Mouse (Mus musculus): ENCODE measurements at regions not wholly inside any gene's neighbourhood (a gene's known extent, or its start where the extent isn't known, plus 50 kb on each side); places are given as distances from the start of the nearest gene placed in this dataset.

GRCm38 (mm10) chr1:35797064-35797463 lies 271.1 kb upstream of the Hs6st1 start:
- TF ChIP-seq CTCF (IDR thresholded peaks at IDR 0.05; ENCODE audit: low read depth) (no peak), EP300 (optimal IDR thresholded peaks at IDR 0.05) (no peak)

Measured in stomach, postnatal 0 days (tissue).